Mouse (Mus musculus): ENCODE results near the gene Gm5475. TPM values are rescaled to one million over a fixed set of nuclear protein-coding genes. Genes with fewer than 3 reads are reported as not detected.

The Gm5475 gene
- total RNA-seq, 2 experiments from 2014 or later: not detected

DNA sequence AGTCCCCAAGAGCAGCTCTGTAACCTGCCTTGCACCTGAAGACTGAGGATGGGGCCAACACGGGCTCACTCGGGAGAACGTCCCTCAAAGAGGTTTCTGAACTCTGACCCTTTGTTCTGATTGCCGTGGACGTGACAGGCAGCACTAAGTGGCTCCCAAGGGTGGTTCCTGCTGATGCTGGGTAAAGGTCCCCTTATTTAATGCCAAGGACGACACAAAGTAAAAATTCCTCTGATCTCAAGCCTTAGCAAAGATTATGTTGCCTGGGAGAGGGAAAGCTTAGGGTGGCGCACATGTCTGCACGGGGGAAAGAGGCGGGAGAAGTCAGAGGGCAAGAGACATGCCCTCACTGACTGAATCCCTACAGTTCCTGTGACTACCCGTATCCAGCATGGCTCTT is 14.6 kb downstream of the Gm5475 start:
- intact Hi-C loops (cut with DNase I): no loop called here
- DNase-seq: no peak

DNA sequence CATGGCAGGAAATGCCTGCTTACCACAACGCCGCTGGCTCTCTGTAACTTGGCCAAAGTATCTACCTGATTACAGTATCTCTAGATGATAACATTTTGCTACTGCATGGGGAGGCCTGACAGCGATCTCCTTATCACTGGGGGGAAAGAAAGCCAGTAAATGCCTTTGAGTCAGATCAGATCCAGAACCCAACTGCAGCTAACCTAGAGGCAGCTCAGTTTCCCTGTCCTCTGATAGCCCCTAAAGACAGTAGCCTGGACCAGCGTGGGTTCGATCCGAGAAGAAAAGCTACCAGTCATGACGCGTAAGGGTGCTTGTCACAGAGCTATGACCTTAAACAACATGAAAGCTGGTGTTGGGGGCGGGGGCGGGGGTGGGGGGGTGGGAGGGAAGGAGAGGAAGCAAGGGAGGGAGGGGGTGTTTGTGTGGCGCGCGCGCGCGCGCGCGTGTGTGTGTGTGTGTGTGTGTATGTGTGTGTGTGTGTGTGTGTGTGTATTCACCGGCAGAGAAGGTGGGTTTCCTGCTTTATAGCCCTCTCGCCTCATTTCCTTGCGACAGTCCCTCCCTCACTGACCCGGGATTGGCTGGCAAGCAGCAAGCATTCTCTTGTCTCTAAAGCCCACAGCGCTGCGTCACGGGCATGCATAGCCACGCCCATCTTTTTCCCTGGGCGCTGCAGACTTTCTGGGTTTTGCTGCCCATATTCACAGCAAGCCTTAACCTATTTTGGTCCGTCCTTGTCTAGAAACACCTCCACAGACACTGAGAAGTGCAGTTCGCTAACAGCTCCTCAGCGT is 21.4 kb downstream of the Gm5475 start:
- DNase-seq: peak; percentile 80 to 87
- intact Hi-C loops (cut with DNase I): loop anchor here (2.0 kb wide), 1 partner anchor 17 kb away; no protein-coding TSS in a partner anchor

DNA sequence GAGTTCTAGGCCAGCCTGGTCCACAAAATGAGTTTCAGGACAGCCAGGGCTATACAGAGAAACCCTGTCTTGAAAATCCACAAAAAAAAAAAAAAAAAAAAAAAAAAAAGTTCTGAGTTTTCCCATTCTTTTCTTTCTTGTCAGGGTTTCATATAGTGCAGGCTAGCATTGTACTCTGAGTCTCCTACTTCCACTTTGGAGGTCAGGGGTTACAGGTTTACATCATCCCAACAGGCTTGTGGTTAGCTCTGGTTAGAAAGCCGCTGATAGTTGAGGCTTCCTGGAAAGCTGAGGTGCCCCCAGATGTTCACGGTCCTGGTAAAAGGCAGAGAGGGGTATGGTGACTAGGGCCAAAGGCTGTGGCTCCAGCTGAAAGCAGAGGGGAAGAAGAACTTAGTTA is 24.9 kb downstream of the Gm5475 start:
- intact Hi-C loops (cut with DNase I): no loop called here
- no peak for DNase-seq

GRCm38 (mm10) chr15:100448572-100448971 is 26.6 kb downstream of the Gm5475 start:
- intact Hi-C loops (cut with DNase I): no loop called here
- no peak for DNase-seq

DNA sequence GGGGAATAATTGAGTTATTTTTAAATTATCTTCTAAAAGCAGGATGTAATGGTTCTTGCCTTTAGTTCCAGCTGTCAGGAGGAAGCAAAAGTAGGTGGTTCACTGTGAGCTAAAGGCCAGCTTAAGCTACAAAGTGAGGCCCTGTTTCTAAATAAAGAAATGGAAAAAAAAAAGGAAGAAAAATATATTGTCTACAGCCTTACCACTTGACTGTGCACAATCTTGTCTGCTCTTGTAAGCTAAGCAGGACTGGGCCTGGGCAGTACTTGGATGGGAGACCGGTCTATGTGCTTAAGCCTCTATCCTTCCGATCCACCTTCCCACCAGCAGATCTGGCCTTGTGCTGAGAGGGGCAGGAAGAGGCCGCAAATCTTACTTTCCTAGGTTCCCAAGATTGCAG is 27.5 kb downstream of the Gm5475 start:
- intact Hi-C loops (cut with DNase I): no loop called here

DNA sequence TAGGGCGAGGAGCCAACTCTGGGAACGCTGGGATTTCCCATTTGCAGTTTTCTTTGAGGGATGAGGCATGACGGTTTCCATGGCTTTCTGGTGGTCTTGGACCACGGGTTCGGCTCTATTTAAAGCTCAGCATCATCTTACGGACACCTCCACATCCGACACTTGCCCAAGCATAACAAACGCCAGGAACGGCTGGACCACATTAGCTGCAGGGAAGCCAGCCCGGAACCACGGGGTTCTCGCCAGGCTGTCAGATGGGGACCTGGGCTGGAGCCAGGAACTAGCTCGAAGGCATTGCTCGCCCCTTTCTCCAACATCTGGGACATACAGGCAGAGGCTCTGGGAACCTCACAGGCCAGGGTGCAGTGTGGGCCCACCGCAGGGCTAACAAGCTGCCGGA is 29.3 kb downstream of the Gm5475 start:
- intact Hi-C loops (cut with DNase I): loop anchor here (10.0 kb wide), 1 partner anchor 146 kb away; the partner anchor contains the start of gene Mettl7a1
- peak; percentile 65 to 70 for DNase-seq

More for the DNA sequence above, 27.5 kb downstream of the Gm5475 start:
- no peak for DNase-seq

- intact Hi-C loops (cut with DNase I): loop anchor here (10.0 kb wide), 1 partner anchor 148 kb away; the partner anchor contains the start of gene Mettl7a1
- no peak for DNase-seq
Measured at GRCm38 (mm10) chr15:100452486-100452885, 30.5 kb downstream of the Gm5475 start.

DNA sequence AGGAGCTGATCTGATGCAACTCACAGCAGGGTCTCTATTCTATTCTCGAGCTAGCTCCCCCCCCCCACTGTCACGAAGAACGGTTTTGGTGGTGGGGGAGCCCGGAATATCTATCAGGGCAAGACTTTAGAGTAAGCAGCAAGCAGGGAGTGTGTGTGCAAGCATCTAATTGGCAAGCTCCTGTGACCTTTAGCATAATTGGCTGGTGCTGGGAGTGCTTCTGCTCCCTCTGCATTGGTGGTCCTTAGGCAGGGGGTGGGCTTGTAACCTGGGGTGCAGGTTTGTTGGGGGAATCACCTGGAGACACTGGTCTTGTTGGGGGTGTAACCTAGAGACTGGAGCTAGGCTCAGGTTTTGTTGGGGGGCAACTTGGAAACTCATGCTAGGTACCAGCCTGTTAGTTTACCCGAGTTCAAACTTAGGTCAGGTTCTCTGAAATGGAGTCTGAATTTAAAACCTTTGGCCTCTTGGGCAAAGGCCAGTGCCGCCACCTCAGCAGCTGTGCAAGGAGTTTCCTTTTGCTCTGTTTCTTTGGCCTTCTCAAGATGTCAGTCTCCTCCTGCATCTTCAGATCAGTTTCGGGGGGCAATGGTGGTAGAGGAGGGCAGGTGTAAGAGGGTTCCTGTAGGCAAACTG is 34.5 kb downstream of the Gm5475 start:
- DNase-seq: no peak
- intact Hi-C loops (cut with DNase I): loop anchor here (5.0 to 10.0 kb wide), 4 partner anchors 119 to 1944 kb away; partner anchors contain the start of gene Mettl7a1

- intact Hi-C loops (cut with DNase I): loop anchor here (1.0 to 10.0 kb wide), 5 partner anchors 77 to 1945 kb away; partner anchors contain the start of gene Mettl7a1
- peak; percentile 80 to 86 for DNase-seq
Measured at GRCm38 (mm10) chr15:100457340-100457739, 35.4 kb downstream of the Gm5475 start.

DNA sequence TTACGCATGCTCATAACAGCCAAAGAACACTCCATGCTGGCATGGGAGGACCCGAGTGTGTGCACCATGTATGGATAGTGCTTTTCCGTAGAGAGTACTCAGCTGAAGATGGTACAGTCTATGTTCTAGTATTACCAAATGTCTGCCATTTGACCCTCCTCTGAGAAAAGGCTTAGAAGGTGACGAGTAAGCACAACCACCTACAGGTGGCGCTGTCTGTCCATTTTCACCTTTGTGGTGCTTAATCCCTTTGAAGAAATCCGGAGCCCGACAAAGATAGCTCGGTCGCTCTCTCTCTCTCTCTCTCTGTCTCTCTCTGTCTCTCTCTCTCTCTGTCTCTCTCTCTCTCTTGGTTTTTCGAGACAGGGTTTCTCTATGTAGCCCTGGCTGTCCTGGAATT is 36.1 kb downstream of the Gm5475 start:
- peak; percentile 66 to 74 for DNase-seq
- intact Hi-C loops (cut with DNase I): loop anchor here (5.0 to 10.0 kb wide), 4 partner anchors 121 to 1946 kb away; partner anchors contain the start of gene Mettl7a1

DNA sequence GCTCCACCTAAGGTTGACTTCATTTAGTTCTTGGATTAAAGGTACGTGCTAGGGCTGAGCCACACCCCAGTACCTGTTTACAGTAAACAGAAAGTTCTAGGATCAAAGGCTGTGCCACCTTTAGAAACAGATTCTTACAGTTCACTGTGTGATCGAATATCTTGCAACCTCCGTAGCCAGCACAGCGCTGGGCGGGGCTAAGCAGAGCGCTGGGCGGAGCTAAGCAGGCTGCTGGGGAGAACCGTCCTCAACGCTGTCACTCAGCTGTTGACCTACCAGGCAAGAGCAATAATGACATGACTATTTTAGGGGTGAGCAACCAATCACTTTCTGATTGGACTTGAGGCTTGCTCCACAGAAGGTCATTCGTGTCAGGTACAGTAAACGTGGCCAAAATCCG is 39.0 kb downstream of the Gm5475 start:
- DNase-seq: peak in 1 of 2 experiments; percentile 34
- intact Hi-C loops (cut with DNase I): no loop called here

DNA sequence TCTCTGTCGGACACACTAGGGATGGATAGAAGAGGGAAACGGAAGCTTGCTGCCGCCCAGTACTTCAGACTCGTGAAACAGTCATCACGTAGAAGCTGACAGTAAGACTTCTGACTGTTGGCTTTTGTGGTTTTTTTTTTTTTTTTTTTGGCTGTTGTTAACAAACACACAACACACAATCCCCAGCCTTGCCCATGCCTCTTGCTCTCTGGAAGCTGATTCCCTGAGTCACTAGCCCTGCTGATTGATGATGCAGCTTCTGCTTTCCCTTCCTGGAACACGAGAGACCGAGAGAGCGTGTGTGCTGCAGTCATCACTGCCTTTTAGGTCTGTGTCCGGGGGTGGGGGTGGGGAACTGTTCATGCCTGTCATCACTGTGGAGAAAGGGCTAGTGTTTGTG is 39.7 kb downstream of the Gm5475 start:
- intact Hi-C loops (cut with DNase I): no loop called here

GRCm38 (mm10) chr15:100462086-100462485 is 40.1 kb downstream of the Gm5475 start:
- intact Hi-C loops (cut with DNase I): no loop called here
- no peak for DNase-seq

More for the DNA sequence above, 39.7 kb downstream of the Gm5475 start:
- no peak for DNase-seq

DNA sequence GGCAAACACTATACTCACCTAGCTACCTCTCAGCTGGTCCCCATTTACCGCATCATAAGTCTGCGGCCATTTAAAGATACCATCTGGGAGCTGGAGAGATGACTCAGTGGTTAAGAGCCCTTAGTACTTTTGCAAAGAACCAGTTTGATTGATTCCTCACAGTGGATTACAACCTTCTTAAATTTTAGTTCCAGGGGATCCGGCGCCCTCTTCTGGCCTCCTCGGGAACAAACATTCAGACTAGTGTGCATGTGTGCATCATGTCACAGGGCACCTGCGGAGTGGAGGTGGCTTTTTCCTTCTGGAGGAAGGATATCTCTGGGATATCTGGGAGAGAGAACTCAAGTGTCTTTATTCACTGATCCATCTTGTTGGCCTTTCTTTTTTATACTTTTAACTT is 41.8 kb downstream of the Gm5475 start:
- intact Hi-C loops (cut with DNase I): no loop called here
- DNase-seq: peak; percentile 60 to 71

GRCm38 (mm10) chr15:100465432-100465831 is 43.5 kb downstream of the Gm5475 start:
- intact Hi-C loops (cut with DNase I): loop anchor here (5.0 kb wide), 2 partner anchors 147 to 217 kb away; no protein-coding TSS in a partner anchor

DNA sequence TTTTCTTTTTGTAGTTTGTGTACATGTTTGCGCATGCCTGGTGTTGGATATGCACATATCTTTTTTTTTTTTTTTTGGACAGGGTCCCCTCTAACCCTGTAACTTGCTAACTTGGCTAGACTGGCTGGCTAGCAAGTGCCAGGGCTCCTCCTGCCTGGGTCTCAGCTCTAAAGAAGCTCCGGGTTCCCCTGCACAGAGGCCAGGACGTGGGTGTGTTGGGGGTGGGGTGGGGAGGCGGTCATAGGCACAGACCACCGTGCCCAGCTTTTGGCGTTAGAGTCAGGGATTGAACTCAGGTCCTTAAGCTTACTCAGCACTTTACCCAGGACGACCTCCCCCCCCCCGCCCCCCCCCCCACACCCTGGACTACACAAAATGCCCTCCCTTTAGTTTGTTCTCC is 45.8 kb downstream of the Gm5475 start:
- DNase-seq: no peak

More at GRCm38 (mm10) chr15:100465432-100465831, 43.5 kb downstream of the Gm5475 start:
- no peak for DNase-seq

GRCm38 (mm10) chr15:100468295-100469188 is 46.6 kb downstream of the Gm5475 start, which contains the start of gene Letmd1:
Gene Letmd1 (plus strand): TSS chr15:100469023.
- peak; percentile 91 to 94 for DNase-seq
- intact Hi-C loops (cut with DNase I): loop anchor here (2.0 to 5.0 kb wide), 3 partner anchors 26 to 214 kb away; partner anchors contain the start of gene Csrnp2

More for the DNA sequence above, 45.8 kb downstream of the Gm5475 start:
- intact Hi-C loops (cut with DNase I): loop anchor here (2.0 to 5.0 kb wide), 3 partner anchors 27 to 215 kb away; partner anchors contain the start of gene Csrnp2

DNA sequence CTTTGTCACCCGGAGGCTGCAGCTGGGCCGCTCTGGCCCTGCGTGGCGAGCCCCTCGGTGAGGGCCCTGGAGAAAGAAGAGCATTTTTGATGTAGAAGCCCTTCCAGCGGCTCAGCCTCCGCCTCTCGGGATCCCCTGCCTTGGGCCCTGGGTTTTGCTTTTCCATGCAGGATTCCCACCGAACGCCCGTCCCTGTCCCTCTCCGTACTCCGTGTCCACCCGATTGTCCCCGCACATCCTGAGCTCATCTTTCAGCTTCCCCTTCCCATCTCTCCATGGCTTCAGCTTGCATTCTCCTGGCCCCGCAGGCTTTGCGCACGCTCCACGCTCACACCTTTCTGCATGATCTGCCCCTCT is 47.2 kb downstream of the Gm5475 start:
- no peak for DNase-seq
- intact Hi-C loops (cut with DNase I): loop anchor here (2.0 to 5.0 kb wide), 3 partner anchors 26 to 213 kb away; partner anchors contain the start of gene Csrnp2

DNA sequence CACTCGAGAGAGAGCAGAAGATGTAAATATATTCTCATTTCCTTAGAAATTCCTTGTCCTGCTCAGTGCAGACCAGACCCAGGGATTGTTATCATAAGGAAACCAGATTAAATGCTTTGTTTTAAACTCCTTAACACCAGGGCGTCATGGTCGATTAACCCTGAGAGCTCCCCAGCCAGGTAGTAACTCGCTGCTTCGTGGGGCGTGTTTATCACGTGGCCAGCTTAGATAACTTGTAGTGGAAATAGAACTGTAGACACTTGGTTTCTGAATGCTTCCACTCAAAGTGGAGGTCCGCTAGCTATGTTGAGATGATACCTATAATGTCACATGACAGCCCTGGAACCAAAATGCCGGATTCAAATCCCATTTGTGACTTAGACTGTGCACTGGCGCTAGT is 48.1 kb downstream of the Gm5475 start:
- no peak for DNase-seq
- intact Hi-C loops (cut with DNase I): no loop called here

Measured in heart, postnatal 14 days (tissue).